Mouse (Mus musculus) R1 (cell line): ENCODE results near the gene Stab2.

Source experiments
- DNase-seq: peaks from one replicate; pipeline ENCODE4 v3.0.0-alpha.2; 2018; ENCODE audit warnings: low read depth, low spot score

Stab2 gene

DNA sequence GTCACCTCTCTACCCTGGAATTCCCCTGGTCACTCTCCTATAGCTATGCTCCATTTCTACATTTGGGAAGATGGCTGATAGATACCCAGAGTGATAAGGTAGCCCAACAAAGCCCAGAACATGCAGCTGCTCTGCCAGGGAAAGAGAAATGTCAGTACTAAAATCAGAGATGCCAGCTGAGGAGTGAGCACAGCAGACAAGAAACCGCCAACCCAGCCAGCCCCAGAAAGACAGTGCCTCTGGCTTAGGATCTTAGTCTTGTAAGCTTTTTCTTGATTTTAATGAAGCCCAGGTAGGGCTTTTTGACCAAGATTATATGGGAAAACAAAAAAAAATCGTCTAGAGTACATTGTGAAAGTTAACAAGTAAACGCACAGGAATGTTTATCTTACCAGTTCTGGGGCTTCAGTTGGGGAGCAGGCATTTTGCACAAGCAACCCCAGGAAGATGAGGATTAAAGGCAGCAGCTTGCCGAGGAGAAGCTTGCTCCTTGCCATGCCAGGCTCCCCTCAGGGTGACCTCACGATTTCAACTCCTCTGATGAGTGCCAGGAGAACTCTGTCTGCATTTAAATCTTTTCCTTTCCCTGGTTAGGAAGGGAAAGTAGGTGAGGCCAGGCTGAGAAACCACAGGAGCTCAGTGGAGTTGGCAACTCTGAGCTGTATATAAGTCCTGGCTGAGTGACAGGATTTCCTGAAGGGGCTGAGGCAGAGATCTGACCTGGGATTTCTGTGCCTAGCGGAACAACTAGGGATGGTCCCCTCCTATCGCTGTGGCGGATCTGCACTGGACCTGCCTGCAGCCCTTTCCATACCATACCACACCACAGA, at the start of gene Stab2:
Stab2 (minus strand) TSS at position 641 of the 830 bp plus-strand sequence.
- DNase-seq, result no peak

DNA sequence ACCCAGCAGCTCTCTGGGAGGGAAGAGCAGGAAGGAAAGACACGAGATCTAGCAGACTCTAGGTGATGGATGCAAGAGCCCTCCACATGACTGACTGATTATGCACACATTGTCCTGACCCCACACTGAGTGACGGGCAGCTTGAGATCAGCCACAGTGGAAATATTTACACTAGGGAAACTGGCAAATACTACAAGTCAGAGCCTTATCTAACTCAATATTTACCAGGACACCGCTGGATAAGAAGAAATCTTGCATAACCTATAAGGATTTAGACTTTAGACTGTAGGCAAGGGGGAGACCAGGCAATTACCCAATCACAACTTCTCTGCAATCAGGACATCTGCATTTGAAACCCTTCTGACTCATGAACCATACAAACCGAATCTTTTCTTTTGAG, 43.9 kb upstream of the Stab2 start:
- no peak for DNase-seq

DNA sequence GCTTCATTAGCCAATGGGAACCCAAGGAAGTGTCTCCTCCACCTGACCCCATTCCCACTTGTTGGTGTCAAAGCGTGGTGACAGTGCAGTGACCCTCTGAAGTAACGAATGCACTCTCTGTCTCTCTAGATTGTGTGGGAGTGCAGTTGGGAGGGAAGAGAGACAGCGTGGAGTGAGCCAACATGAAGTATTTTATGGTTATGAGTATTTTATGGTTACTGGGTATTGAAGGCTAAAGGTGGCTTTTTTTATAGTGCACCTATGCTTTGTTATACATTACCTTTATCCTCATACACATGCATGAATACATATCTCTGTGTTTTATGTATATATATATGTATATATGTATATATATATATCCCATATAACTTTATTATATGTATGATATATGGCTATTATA, 41.4 kb upstream of the Stab2 start:
- DNase-seq, result no peak

DNA sequence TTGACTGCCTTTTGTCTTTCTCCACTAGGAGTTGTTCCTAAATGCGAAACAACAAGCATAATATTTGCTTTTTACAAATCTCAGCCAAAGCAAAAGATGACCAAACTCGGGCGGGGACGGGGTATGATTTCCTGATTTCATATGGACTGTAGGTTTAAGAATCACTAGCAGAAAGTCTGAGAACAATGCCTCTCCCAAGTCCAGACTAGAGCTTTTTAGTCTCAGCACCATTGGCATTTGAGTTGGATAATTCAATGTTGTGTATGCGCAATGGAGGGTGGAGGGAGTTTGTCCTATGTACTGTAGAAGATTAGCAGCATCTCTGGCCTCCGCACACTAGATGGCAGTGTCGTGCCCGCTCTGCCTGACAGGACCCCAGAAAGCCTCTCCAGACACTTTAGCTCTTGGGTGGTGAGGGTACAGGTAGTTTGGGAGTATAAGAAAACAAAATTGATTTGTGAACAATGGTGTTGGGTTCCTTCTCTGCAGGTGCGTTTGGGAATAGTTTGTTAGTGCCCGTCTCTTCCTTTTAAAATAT, 39.2 kb upstream of the Stab2 start:
- peak; percentile 71 for DNase-seq

DNA sequence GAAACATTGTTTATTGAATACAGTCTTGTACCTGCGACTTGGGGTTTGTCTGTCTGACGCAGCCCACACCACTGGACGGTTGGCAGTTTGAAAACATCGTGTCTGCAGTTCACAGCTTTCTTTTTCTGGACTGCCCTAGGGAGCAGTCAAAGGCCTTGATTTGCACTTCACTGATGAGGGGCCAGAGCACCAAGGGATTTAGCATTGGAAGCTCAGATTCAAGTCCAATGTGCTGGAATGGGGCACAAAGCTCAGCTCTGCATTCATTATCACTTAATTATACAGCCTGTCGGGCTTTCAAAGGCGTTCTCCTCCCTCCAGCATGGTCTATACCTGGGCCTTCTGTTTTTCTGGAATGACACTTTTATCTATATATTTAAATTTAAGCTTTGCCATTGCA, 38.6 kb upstream of the Stab2 start:
- no peak for DNase-seq

DNA sequence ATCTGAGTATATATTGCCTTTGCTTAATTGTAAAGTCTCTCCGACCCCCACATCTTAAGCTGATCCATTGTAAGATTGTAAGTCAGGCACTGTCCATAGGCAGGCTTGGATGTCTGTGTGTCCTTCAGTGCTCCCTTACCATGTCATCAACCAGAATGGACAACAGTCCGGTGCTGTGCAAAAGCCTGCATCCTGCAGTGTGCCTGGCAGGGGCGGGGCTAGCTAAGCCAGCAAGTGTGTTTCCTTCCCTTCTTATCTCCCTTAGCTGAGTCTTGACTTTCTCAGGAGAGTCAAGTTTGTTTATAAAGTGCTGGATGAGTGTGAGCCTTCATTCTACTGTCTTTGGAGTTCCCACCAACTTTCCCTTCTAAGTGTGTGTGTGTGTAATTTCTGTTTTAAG, 37.4 kb upstream of the Stab2 start:
- no peak for DNase-seq

DNA sequence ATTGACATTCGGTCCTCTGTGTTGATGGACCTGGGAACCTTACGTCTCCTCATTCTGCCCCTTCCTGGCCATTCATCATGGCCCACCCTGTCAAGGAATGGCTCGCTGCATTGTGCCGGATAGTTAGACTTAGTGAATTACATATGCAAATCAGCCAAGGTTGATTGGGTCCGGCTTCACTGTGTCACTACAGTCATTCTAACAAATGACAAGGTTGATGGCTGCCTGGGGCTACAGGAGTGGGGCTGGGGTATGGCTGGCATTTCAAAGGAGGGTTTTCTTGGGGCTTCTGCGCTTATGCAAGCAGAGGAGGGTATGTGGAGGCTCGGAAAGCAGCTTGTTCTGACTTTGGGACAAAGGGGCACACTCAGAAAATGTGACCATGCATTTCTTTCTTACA, 33.4 kb upstream of the Stab2 start:
- DNase-seq, result no peak

DNA sequence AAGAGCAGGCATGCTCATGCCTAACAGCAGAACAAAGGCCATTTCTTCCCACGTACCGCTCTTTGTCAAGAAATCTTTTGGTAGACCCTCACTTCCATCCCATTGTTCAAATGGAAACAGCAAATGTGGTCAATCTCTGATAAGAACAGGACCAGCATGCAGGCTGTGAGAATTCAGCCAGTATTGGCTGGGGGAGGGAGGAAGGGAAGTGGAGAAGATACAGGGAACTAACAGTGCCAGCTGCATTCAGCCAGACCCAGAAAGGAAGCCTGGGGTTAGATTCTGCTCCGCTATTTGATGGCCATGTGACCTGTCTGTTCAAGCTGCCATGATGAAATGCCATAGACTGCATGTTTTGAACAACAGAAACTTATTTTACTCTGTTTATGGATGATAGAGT, 32.0 kb upstream of the Stab2 start:
- no peak for DNase-seq

DNA sequence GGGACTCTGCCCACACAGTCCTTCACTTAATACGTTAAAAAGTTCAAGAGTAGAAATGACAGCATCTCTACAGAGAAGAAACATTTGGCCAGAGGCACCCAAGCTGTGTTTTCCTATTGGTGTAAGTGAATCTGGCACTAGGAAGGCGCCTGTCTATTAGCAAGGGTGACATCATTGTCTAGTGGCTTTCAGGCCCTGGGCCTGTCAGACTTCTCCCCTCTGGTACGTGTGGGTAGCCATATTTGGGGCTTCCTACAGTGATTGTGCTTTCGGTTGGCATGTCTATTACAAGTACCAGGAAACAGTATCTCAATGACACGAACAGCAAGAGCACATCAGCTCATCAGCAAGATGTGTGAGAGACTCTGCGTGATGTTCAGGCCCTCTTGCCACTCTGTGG, 31.5 kb upstream of the Stab2 start:
- DNase-seq, result no peak

DNA sequence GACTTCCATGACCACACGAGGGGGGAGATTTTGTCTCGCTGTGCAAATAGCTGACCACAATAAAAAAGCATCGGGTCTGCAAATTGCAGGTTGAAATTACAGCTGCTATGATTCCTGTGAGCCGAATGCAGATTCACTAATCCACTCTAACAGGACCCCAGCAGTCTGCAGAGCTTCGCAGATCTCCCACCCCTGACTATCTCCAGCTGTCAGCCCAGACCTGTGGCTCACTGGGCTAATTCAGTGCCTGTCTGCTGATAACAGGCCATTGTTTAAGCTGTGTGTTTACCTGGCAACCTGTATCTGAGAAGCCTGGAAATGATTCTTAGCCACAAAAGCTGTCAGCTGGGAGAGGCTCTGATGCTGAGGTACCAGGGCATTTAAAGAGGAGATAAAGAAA, 29.2 kb upstream of the Stab2 start:
- DNase-seq, result no peak

DNA sequence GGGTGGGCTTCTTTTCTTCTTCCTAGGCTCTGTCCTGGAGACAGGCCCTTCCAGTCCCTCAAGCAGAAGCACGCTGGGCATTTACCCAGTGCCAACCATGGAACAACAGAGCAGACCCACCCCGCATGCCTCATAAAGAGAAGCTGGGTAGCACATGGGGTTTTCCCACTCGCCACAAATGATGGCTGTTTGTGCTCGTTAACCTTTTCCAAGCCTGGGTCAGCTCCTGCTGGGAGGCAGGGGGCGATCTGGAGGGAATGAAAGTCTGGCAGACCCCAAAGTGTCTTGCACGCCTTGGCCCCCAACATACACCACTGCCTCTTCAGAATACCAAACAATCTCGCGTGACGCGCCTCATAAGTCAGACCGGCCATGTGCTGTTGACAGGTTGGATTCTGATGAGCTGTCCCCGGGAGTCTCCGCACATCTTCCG, 28.5 kb upstream of the Stab2 start:
- no peak for DNase-seq

DNA sequence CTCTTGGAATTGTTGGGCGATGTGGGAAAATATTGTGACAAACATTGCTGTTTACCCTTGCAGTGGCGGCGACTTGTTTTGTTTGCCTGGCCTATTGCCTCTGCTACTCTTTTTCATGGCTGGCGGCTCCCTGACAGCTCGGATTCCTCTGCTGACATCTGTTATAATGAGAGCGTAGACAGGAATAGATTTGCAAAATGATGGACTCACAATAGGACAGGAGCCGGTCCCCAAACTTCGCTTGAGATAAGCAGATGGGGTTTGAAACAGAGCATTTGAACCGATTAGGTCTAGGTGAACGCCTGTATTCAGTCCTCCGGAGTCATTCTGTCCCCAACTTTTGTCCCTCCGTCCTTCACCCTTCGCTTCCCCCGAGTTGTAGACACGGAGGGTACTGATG, 28.0 kb upstream of the Stab2 start:
- no peak for DNase-seq

DNA sequence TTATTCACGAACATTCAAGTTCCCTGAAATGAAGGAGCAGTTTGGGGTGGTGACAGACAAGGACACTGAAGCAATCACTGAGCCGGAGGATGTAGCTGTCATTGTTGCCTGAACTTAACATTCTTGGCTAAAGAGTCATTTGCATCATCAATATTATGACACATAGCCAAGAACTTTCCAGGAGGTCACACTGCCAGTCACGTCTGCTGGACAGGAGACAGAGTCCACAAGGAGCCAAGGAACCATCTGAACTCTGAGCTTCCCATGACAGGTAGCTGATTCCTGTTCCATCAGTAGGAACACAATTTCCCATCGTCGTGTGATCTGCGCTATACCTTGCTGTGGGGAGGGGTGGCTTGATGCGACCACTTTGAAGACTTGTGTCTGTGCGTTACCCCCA, 24.9 kb upstream of the Stab2 start:
- DNase-seq, result no peak

DNA sequence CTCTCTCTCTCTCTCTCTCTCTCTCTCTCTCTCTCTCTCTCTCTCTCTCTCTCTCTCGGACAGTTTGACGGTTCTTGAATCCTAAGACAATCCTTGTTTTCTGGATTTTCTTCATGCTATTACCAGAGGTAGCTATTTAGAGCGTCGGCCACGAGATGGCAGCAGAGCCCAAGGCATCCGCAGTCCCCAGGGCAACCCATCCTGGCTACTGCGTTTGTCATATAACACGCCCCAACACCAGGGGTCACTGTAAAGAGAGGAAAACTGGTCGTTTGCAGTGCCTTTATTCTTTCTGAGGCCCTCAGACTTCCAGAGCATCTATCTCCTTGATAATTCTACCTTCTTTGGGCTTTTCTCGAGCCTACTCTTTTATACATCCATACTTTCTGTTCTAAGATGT, 17.1 kb upstream of the Stab2 start:
- peak; percentile 81 for DNase-seq

DNA sequence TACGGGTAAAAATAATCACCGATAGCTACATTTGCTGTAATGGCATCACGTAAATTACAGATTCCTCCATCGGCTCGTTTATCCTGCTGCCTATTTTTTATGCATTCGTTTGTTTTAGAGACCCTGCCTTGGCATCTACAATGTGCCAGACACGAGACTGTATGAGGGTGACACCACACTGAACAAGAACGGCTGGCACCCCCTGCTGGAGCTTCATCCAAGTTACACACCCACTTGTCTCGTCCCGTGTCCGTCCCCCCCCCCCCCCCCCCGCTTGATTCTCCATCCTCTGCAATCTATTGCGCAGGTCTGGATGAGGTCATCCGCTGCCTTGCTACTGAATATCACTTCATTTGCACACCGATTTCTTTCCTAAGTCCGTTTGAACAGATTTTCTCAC, 12.9 kb upstream of the Stab2 start:
- peak; percentile 34 for DNase-seq

DNA sequence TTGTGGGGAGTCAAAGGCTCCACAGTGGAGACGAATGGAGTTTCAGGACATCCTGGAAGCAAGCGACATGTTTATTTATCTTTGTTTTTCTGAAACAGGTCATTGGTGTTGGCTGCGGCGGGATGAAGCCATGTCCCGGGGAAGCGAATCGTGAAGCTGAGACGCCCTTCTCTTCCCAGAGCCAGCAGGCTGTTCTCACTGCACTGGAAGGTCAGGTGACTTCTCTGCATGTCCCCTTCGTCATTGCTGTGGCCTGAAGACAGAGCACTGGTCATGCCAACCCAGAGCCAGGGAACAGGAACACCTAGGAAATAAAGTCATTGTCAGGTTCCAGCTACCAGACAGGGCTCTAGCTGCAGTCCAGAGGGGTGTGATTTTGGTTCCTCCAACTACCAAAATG, 11.1 kb upstream of the Stab2 start:
- DNase-seq, result no peak

DNA sequence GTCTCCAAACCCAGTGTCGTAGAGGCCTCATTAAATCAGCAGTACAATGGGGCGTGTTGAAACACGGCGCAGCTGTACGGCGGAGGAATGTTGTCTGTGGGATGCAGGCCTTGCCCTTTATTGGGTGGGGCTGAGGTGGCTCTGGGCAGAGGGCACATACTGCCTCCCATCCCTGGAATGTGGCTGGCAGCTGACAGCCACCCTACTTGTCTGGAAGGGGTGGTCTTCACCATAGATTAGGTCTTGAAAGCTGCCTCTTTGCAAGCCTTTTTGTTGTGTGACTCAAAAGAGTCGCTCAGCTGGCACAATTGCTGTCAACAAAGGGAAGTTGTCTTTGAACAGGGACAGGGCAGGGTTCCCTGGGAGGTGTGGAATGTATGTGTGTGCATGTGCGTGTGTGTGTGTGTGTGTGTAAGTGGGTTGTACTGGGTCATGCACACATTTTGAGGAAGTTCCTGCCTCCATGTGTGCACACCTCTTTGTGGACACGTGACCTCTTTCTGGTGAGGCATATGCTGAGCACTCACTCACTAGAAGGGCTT, 8.4 kb upstream of the Stab2 start:
- DNase-seq, result peak; percentile 25

DNA sequence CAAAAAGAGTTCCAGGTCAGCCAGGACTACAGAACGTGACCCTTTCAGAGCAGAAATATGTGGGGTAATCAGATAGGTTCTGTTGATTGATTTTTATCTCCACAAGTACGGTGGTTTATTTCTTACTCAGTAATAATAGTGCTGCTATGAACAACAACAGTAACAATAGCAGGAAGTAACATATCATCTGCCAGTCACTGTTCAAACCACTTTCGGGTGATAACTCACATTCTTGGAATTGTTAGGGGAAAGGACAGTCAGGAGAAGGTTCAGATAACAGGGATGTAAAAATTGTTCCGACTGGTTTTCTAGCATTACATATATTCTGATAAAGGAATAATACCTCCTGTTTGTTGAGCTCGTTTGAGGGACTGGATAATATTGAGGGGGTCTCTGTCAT, 7.6 kb upstream of the Stab2 start:
- DNase-seq, result no peak

DNA sequence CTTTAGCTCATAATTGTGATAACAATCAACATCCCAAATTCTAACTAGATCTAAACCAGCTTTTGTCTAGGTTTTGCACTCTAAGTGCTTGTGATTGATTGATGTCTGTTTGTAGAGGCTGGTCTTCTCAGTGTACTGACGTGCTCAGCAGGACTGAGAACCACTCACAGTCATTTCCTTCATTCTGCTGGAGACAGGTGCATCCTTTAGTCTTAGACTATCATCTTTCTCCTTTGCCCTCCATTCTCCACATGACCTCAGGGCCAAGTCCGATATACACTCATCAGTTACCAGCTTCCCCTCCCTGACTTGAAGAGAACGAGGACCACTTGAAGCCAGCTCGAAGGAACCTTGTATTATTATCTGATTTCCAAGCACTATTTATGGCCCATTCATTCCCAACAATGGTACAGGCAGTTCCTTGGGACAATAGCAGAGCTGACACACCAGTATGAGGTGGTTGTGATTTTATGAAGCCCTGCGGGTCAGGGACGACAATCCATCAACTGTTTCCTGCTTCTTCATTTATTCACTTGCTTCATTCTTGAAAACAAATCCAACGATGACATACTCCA, 6.7 kb upstream of the Stab2 start:
- no peak for DNase-seq

DNA sequence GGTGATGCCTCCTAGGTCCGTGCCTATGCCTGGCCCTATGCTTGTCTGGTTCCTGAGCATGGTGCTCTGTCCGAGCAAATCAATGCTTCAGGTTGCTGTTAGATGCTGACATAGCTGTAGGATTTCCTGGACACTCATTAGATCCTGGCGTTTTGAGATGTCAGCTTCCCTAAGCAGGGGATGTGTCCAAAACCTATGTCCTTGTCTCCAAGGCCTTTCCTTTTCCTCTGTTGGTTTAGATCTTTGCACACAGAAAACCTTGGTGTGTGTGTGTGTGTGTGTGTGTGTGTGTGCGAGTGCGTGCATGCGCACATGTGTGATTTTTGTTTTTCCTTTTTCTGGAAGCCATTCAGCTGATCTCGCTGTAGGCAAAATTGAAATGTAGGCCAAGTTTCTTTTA, 4.3 kb upstream of the Stab2 start:
- no peak for DNase-seq

DNA sequence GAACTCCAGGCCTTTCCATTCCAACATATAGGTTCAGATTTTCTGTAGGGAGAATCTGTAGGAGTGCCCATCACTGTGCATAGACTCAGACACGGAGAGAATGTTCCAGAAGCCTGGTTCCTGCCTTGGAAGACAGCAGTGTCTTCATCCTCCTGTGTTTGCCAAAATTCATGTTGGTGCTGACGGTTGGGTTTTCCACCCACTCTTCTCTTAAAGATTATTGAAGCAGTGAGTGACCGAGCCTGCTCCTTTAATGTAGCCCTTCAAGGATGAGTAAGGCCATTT, 332 bp upstream of the Stab2 start:
- DNase-seq, result no peak

DNA sequence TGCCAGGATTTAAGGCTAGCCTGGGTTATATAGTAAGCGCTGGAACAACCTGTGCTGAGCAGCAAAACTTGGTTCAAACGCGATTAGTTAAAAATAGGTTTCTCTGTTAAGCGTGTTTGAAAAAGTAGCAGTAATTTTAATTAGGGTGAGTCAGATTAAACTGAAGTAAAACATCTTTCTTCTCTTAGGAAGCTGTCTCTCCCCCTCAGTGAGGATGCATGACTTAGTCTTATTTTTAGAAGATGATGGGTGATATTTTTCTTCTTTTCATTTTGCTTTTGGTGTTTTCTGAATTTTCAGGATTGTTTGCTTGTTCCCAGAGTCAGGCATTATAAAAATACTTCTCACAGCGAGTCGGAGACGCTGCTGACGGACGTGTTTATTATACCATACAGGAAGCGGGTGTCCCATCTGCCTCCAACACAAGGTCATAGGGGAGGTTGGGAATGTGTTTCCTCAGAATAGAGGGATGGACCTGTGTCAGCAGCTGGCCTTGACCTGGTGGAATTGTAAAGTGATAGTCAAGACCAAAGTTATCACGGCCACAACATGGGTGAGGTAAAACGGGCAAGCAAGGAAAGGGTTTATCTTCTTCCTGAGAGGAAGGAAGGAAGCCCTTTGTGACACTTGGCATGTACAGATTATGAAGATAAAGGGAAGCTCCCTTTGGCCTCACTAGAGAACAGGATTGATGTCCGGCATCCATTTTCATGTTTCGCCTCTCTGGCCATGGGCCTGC, 15.4 kb downstream of the Stab2 start:
- DNase-seq, result no peak

DNA sequence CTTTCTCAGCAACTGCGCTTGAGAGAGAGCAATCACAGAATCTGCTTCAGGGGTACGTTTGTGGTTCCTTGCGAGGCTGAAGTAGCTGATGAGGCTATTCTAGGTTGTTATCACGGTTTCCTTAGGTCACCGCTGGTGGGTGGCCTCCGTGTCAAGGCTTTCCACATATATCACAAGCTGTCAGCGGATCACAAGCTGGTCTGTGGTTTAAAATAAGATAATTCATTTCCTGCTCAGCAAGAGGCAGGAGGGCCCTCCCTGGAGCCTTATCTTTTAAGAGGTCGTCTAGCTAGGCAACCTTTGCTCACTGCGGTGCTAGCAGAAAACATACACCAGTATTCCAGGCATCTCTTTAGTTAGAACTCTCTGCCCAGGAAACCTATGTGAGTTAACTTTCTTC, 17.2 kb downstream of the Stab2 start:
- no peak for DNase-seq
